Mouse (Mus musculus) gastrocnemius, adult 8-10 months (tissue): ENCODE results near the gene Defa23. TPM values are rescaled to one million over a fixed set of nuclear protein-coding genes. Genes with fewer than 3 reads are reported as not detected.
"Not testable (repeated sequence)": the region's sequence is repeated elsewhere in the genome, so short reads cannot be mapped to it uniquely, and the experiment has no call there.

ENCODE experiments used
- DNase-seq, 2 experiments: peaks; one replicate each; pipeline ENCODE4 v3.0.0; 2022; ENCODE audit warnings: low spot score in 2 of 2
- total RNA-seq, 4 experiments: library from RNA; stranded (reverse); gene quantifications; 2 replicates each; pipeline ENCODE4 v1.2.4; 2022

The Defa23 gene
- total RNA-seq, result not detected

DNA sequence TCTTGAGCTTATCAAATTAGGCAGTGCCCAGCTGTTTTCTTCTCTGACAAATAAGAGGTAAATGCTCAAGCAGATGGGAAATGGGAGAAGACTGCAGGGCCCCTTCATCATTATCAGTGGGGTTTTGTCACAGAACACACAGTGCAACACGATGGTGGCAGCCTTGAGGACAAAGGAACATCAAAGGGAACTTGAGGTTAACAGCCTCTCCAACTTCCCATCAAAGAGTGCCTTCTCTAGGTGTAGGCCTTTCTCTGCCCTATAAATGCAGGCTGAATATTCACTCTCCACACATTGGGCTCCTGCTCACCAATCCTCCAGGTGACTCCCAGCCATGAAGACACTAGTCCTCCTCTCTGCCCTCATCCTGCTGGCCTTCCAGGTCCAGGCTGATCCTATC lies at the start of gene Defa23:
Defa23 (plus strand) TSS at position 301 of the 400 bp plus-strand sequence.
- not testable (repeated sequence) for DNase-seq

DNA sequence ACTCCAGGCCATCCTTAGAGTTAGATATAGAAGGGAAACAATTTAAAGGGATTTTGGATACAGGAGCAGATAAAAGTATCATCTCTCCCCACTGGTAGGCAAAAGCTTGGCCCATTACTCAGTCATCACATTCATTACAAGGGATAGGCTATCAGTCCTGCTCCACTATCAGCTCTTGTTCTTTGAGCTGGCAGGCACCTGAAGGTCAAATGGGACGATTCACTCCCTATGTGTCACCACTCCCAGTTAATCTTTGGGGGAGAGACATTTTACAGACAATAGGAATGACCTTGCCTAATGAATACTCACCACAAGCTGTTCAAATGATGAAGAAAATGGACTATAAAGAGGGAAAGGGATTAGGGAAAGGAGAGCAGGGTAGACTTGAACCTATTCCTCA lies 48.0 kb upstream of the Defa23 start:
- no peak for DNase-seq

DNA sequence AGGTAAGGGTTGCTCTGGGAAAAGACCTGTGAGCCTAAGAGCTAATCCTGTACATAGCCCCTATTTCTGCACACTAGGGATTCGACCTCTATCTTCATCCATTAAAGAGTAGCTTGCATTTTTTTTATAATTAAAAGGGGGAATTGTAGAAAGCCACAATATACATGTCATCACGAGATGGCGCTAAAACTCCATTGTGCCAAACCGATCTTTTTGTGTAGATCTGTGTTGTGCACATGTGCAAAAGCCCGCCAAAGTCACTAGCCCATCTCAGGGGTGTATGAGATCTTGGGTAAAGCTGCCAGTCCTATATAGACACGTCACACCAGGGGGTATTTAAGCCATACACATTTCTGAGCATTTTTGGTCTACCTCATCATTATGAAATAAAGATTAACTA lies 46.3 kb upstream of the Defa23 start:
- not testable (repeated sequence) for DNase-seq

DNA sequence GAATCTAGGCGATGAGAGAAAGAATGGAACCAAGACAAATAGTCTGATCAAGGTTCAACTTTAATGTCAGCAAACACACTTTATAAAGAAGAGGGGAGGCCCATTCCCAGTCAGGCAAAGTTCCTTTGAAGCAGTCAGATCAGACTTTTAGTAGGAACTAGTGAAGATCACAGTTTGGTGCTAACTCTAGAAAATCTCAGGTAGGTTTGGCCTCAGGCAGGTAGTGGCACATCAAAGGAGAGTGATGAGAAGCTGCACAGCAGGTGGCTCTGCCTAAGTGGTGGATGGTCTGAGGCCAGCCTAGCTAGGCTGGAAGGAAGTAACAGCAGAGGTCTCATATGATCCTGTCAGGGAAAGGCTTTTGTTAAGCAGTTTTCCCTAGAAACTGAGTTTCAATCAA lies 44.3 kb upstream of the Defa23 start:
- DNase-seq, result not testable (repeated sequence)

DNA sequence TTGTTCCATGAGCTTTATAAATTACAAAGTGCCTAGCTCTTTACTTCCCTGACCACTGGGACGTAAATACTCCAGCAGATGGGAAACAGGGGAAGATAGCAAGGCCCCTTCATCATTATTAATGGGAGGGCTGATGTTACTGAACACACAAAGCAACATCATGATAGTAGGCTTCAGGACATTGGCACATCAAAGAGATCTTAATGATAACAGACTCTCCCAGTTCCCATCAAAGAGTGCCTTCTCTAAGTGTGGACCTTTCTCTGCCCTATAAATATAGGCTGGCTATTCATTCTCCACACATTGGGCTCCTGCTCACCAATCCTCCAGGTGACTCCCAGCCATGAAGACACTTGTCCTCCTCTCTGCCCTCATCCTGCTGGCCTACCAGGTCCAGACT lies 29.6 kb upstream of the Defa23 start, which contains the start of gene Defa21:
Defa21 (plus strand) TSS at position 301 of the 400 bp plus-strand sequence.
- DNase-seq, result not testable (repeated sequence)

DNA sequence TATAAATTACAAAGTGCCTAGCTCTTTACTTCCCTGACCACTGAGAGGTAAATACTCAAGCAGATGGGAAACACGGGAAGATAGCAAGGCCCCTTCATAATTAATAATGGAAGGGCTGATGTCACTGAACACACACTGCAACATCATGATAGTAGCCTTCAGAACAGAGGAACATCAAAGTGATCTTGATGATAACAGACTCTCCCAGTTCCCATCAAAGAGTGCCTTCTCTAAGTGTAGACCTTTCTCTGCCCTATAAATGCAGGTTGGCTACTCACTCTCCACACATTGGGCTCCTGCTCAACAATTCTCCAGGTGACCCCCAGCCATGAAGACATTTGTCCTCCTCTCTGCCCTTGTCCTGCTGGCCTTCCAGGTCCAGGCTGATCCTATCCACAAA lies 9.9 kb downstream of the Defa23 start, which contains the start of gene Defa35:
Defa35 (plus strand) TSS at position 301 of the 400 bp plus-strand sequence.
- not testable (repeated sequence) for DNase-seq

DNA sequence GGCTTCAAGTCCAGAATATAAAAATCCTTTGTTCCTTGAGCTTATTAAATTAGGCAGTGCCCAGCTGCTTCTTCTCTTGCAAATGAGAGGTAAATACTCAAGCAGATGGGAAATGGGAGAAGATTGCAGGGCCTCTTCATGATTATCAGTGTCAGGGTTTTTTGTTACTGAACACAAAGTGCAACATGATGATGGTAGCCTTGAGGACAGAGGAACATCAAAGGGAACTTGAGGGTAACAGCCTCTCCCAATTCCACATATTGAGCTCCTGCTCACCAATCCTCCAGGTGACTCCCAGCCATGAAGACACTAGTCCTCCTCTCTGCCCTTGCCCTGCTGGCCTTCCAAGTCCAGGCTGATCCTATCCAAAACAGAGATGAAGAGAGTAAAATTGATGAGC lies 29.3 kb downstream of the Defa23 start, which contains the start of gene Defa25:
Defa25 (plus strand) TSS at position 301 of the 400 bp plus-strand sequence.
- not testable (repeated sequence) for DNase-seq

DNA sequence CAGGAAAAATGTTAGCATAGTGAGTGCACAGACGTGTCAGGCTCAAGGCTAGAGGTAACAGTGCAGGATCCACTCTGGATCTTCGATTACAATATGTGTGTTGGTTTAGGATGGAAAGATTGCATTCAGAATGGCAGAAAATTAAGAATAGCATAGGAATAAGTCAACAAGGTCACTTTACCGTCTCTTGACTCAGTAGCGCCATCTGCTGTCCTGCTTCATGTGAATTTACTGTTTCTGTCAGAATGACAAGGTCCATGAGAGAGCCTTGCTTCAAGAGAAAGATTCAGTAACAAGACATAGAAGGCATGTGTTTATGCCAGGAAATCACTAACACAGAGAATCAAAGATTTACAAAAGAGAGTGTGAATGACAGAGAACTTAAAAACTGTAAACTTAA lies 38.3 kb downstream of the Defa23 start:
- no peak for DNase-seq

DNA sequence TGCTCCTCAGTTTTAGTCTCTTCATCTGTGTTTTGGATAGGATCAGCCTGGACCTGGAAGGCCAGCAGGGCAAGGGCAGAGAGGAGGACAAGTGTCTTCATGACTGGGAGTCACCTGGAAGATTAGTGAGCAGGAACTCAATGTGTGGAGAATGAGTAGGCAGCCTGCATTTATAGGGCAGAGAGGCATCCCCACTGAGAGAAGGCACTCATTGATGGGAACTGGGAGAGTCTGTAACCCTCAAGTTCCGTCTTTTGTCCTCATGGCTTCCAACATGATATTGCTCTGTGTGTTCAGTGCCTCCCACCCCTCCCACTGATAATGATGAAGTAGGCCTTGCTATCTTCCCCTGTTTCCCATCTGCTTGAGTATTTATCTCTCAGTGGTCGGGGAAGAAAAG lies 41.1 kb downstream of the Defa23 start, which contains the start of gene Gm14851:
Gm14851 (minus strand) TSS at position 101 of the 400 bp plus-strand sequence.
- DNase-seq, result not testable (repeated sequence)

Other genes with a start within 250 kb of the Defa23 start
- gene Defb33, start 162.4 kb upstream of the Defa23 start, total RNA-seq, result not detected
- not detected for gene Gm15056, start 152.4 kb upstream of the Defa23 start, total RNA-seq
- not detected for gene Gm6040, start 133.0 kb upstream of the Defa23 start, total RNA-seq
- gene AY761185, start 110.3 kb upstream of the Defa23 start, total RNA-seq, result not detected
- not detected for gene Defa21, start 29.5 kb upstream of the Defa23 start, total RNA-seq
- gene Defa35, start 10.0 kb downstream of the Defa23 start, total RNA-seq, result not detected
- gene Defa25, start 29.4 kb downstream of the Defa23 start, total RNA-seq, result not detected
- not detected for gene Gm14851, start 41.0 kb downstream of the Defa23 start, total RNA-seq
- not detected for gene Defa30, start 79.6 kb downstream of the Defa23 start, total RNA-seq
- gene Defa22, start 107.2 kb downstream of the Defa23 start, total RNA-seq, result not detected
- not detected for gene Defa31, start 136.6 kb downstream of the Defa23 start, total RNA-seq
- gene Gm15293, start 146.5 kb downstream of the Defa23 start, total RNA-seq, result not detected
- gene Gm15292, start 194.7 kb downstream of the Defa23 start, total RNA-seq, result not detected